Mouse (Mus musculus): ENCODE data around the gene Rab3il1. TPM values are rescaled to one million over a fixed set of nuclear protein-coding genes. Genes with fewer than 3 reads are reported as not detected.
A peak's percentile ranks its signal among the peaks of the same experiment; 100 is the strongest.

The Rab3il1 gene
- polyA plus RNA-seq, 1 experiment from 2014 or later: 14.7 TPM

DNA sequence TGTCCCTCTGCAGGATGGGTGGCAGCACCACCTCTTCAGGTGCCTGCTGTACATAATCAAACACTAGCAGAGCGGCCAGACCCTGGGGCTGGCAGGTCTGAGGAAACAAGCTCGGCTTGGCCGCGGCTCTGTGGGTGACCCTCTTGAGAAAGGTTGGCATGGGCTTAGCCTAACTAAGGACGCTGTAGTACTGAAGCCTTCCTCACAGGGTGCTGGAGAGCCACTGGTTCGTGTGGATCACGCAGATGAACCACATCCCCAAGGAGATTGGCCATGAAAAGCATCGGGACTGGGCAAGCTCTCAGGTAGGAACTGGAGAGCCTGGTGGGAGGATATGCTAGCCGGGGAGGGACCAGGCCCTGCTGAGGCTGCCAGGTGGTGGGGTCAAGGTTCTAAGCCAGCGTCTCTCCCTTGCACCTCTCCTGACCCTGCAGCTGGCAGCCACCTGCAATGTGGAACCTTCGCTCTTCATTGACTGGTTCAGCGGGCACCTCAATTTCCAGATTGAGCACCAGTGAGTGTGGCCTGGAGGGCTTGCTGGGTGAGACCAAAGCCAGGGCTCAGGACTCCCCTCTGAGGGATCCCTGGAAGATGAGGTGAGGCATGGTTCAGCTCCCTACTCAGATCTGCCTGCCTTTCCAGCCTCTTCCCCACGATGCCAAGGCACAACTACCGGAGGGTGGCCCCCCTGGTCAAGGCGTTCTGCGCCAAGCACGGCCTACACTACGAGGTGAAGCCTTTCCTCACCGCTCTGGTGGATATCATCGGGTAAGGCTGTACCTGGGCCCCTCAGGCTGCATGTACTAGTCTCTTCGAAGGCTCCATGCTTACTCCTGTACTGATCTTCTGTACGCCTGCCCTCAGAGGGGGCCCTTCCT lies 54.6 kb downstream of the Rab3il1 start:
- no peak for ATAC-seq (ENCODE audit: low FRiP score, low TSS enrichment)
- no peaks in the 10 kb centered on the region for H3K4me1 ChIP-seq (replicated peaks; ENCODE audit: control insufficient read depth, insufficient read depth)

DNA sequence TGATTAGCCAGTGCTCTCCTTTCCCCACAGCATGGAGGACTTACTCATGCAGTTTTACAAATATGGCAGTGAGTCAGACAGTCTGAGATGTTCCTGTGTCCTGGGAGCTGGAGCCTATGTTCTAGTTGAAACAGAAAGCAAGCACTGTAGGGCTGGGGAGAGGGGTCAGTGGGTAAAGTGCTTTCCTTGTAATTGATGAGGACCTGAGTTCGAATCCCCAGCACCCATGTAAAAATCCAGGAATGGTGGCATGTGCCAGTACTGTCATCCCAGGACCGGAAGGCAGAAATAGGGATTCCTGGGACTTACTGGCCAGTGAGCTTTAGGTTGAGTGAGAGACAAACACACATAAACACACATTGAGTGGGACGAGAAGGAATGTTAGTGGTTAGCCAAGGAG lies 55.2 kb downstream of the Rab3il1 start:
- no peak for TF ChIP-seq EP300 (optimal IDR thresholded peaks at IDR 0.05)
- no peak overlapping the region for H3K4me2 ChIP-seq (replicated peaks; ENCODE audit: low read depth)
- H3K4me3 ChIP-seq (ENCODE audit: low read depth, low read length): no peak overlapping the region
- no peak overlapping the region for H3K9ac ChIP-seq (ENCODE audit: low read length)
- 72% methylated on average over 3 of the region's 3 CpGs for WGBS
- H3K36me3 ChIP-seq (ENCODE audit: control insufficient read depth, insufficient read depth, low read length): peaks cover 15% of the 10 kb centered on the region
- H3K4me1 ChIP-seq (replicated peaks; ENCODE audit: control insufficient read depth, insufficient read depth): no peaks in the 10 kb centered on the region
- no peaks in the 10 kb centered on the region for H3K9me3 ChIP-seq (ENCODE audit: control insufficient read depth, low read length)
- DNase-seq (ENCODE audit: low spot score): no peak
- H3K27ac ChIP-seq (replicated peaks): 0 out of 2 replicates have a peak overlapping the region, but pooled peaks have one; percentile 30
- ATAC-seq (ENCODE audit: low FRiP score, low TSS enrichment): no peak
- no peaks in the 10 kb centered on the region for H3K27me3 ChIP-seq (ENCODE audit: control insufficient read depth, insufficient read depth, low read length)

More for the DNA sequence above, 54.6 kb downstream of the Rab3il1 start:
- Histone ChIP-seq H3K27ac (replicated peaks) (0 out of 2 replicates have a peak overlapping the region, but pooled peaks have one; percentile 30), H3K9ac (ENCODE audit: low read length) (no peak overlapping the region), H3K9me3 (ENCODE audit: control insufficient read depth, low read length) (no peaks in the 10 kb centered on the region), H3K4me2 (replicated peaks; ENCODE audit: low read depth) (no peak overlapping the region), H3K4me3 (ENCODE audit: low read depth, low read length) (no peak overlapping the region), H3K27me3 (ENCODE audit: control insufficient read depth, insufficient read depth, low read length) (no peaks in the 10 kb centered on the region), H3K36me3 (ENCODE audit: control insufficient read depth, insufficient read depth, low read length) (peaks cover 15% of the 10 kb centered on the region)
- no peak for DNase-seq (ENCODE audit: low spot score)
- TF ChIP-seq EP300 (optimal IDR thresholded peaks at IDR 0.05) (no peak), CTCF (IDR thresholded peaks at IDR 0.05; ENCODE audit: low read depth) (peak; percentile 20; the same call in 1 of the 2 replicates)
- WGBS: 84% methylated on average over 22 of the region's 22 CpGs

DNA sequence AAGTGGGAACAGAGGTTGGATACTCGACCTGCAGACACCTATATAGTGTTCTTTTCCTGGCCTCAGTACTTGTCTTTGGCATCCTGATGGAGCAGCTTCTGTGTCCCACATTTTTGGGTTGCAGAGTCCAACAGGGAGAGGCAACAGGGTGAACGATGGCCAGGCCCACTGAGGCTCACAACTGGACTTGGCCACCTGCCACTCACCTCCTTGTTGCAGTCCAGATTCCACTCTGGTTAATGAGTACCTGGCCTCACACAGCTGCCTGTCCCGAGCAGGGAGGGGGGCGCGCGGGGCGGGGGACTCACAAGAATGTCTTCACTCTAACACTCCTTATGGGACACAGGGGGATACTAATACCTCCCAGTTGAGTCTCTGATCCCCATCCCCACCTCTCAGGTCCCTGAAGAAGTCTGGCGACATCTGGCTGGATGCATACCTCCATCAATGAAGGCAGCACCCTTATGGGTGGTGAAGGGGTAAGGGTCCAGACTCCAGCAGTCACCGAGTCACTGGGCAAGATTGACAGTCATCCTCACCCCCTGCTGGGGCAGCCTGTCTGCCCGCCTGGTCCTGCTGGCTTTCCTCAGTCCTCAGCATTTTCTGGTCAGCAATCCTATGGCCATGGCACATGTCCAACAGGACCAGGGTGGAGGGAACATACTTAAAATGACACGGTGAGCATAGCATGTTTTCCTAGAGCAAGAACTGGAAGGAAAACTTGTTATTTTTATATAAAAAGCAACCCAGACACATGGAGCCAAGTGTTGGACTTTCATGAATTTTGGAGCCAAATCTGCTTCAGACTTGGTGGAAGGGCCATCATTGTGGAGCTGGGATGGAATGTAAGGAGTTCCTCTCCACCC lies 56.2 kb downstream of the Rab3il1 start:
- Histone ChIP-seq H3K27ac (replicated peaks) (0 out of 2 replicates have a peak overlapping the region, but pooled peaks have one; percentile 49), H3K36me3 (ENCODE audit: control insufficient read depth, insufficient read depth, low read length) (peaks cover 15% of the 10 kb centered on the region), H3K9me3 (ENCODE audit: control insufficient read depth, low read length) (no peaks in the 10 kb centered on the region), H3K4me3 (ENCODE audit: low read depth, low read length) (no peak overlapping the region), H3K9ac (ENCODE audit: low read length) (no peak overlapping the region), H3K4me1 (replicated peaks; ENCODE audit: control insufficient read depth, insufficient read depth) (no peaks in the 10 kb centered on the region), H3K4me2 (replicated peaks; ENCODE audit: low read depth) (no peak overlapping the region), H3K27me3 (ENCODE audit: control insufficient read depth, insufficient read depth, low read length) (no peaks in the 10 kb centered on the region)
- WGBS: 36% methylated on average over 11 of the region's 11 CpGs
- DNase-seq (ENCODE audit: low spot score) (peak; percentile 73), ATAC-seq (ENCODE audit: low FRiP score, low TSS enrichment) (no peak)
- TF ChIP-seq EP300 (optimal IDR thresholded peaks at IDR 0.05) (no peak), CTCF (IDR thresholded peaks at IDR 0.05; ENCODE audit: low read depth) (no peak)

DNA sequence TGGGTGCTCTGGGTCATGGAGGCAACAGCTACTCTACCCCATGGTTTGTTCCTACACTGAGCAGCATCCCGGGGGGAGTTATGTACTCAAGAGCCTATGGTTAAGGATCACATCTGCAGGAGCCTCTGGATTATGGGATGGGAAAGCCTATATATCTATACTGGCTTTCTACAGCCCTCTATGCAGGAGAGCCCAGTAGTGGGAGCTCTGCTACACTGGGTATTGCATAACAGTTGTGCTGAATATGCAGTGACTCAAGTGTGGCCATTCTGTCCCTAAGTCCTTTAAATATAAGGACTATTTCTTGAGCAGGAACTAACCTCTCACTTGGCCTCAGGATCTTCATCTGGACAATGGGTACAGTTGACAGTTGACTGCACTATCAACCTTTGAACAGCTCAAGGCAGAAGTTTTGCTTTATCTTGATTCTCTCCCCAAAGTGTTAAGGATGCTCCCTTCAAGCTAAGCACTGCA lies 56.9 kb downstream of the Rab3il1 start:
- TF ChIP-seq EP300 (optimal IDR thresholded peaks at IDR 0.05) (no peak), CTCF (IDR thresholded peaks at IDR 0.05; ENCODE audit: low read depth) (no peak)
- H3K9me3 ChIP-seq (ENCODE audit: control insufficient read depth, low read length): no peaks in the 10 kb centered on the region
- H3K4me2 ChIP-seq (replicated peaks; ENCODE audit: low read depth): no peak overlapping the region
- no peak overlapping the region for H3K9ac ChIP-seq (ENCODE audit: low read length)
- DNase-seq (ENCODE audit: low spot score) (no peak), ATAC-seq (ENCODE audit: low FRiP score, low TSS enrichment) (no peak)
- H3K27me3 ChIP-seq (ENCODE audit: control insufficient read depth, insufficient read depth, low read length): no peaks in the 10 kb centered on the region
- no peaks in the 10 kb centered on the region for H3K4me1 ChIP-seq (replicated peaks; ENCODE audit: control insufficient read depth, insufficient read depth)
- H3K4me3 ChIP-seq (ENCODE audit: low read depth, low read length): no peak overlapping the region
- WGBS: 75% methylated on average over 1 of the region's 1 CpGs
- peaks cover 16% of the 10 kb centered on the region for H3K36me3 ChIP-seq (ENCODE audit: control insufficient read depth, insufficient read depth, low read length)
- no peak overlapping the region for H3K27ac ChIP-seq (replicated peaks)

DNA sequence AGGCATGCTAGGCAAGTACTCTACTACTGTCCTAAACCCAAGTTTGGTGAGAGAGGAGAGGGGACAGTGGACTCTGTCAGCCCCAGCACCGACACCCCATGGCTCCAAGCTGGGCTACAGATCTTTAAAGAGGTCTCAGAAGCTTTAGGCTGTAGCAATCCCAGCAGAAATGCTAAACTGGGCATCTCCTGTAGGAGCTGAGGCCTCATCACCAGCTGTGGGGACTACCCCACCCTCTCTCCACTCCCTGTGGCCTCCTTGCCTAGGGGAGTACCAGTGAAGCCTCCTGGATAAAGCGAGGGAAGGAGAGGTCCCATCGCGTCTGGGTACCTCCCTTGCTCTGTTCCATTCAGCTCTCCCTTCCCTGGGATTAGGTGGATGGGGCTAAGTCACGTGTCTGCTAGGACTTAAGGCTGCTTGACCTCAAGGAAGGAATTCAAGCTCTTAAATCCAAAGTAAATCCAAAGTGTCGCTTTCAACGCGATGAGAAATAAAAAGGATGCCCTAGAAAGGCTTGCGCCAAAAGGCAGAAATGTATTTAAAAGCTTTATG lies 57.5 kb downstream of the Rab3il1 start:
- Histone ChIP-seq H3K4me1 (replicated peaks; ENCODE audit: control insufficient read depth, insufficient read depth) (no peaks in the 10 kb centered on the region), H3K27ac (replicated peaks) (no peak overlapping the region), H3K36me3 (ENCODE audit: control insufficient read depth, insufficient read depth, low read length) (peaks cover 18% of the 10 kb centered on the region), H3K9ac (ENCODE audit: low read length) (no peak overlapping the region), H3K9me3 (ENCODE audit: control insufficient read depth, low read length) (no peaks in the 10 kb centered on the region), H3K27me3 (ENCODE audit: control insufficient read depth, insufficient read depth, low read length) (no peaks in the 10 kb centered on the region), H3K4me3 (ENCODE audit: low read depth, low read length) (no peak overlapping the region), H3K4me2 (replicated peaks; ENCODE audit: low read depth) (no peak overlapping the region)
- TF ChIP-seq EP300 (optimal IDR thresholded peaks at IDR 0.05) (no peak), CTCF (IDR thresholded peaks at IDR 0.05; ENCODE audit: low read depth) (no peak)
- 49% methylated on average over 9 of the region's 9 CpGs for WGBS
- DNase-seq (ENCODE audit: low spot score) (no peak), ATAC-seq (ENCODE audit: low FRiP score, low TSS enrichment) (no peak)

All from stomach, postnatal 0 days (tissue).